Mouse (Mus musculus) MEL (cell line): ENCODE measurements around the gene Calcb.

Source experiments
- CTCF ChIP-seq, 3 experiments: IDR thresholded peaks in 2 of 3; conservative IDR thresholded peaks in 1 of 3; 2 replicates each; pipeline ENCODE4 v1.5.1; 2011 to 2012; ENCODE audit warnings: low read length in 3 of 3, low read depth in 2 of 3, mild to moderate bottlenecking in 2 of 3, improper control_type of control experiment in 1 of 3, inconsistent platforms in 1 of 3, mixed read lengths in 1 of 3, moderate library complexity in 1 of 3; ENCODE audit not compliant: control insufficient read depth in 1 of 3, insufficient read depth in 1 of 3, poor library complexity in 1 of 3, severe bottlenecking in 1 of 3
- ETS1 ChIP-seq: IDR thresholded peaks from 2 replicates; pipeline ENCODE4 v1.6.1; 2012; ENCODE audit warnings: low read depth, mild to moderate bottlenecking, inconsistent platforms, low read length, improper control_type of control experiment, moderate library complexity
- GABPA ChIP-seq: IDR thresholded peaks from 2 replicates; pipeline ENCODE4 v1.6.1; 2012; ENCODE audit warnings: low read depth, mild to moderate bottlenecking, inconsistent platforms, low read length, improper control_type of control experiment, moderate library complexity
- HCFC1 ChIP-seq: IDR thresholded peaks from 2 replicates; pipeline ENCODE4 v1.6.1; 2012; ENCODE audit warnings: low read depth, mild to moderate bottlenecking, inconsistent platforms, low read length, improper control_type of control experiment, moderate library complexity
- MAFK ChIP-seq: IDR thresholded peaks from 2 replicates; pipeline ENCODE4 v1.6.1; 2011; ENCODE audit warnings: low read depth, mild to moderate bottlenecking, low read length, improper control_type of control experiment, borderline replicate concordance
- MAZ ChIP-seq: IDR thresholded peaks from 2 replicates; pipeline ENCODE4 v1.6.1; 2012; ENCODE audit warnings: low read depth, mild to moderate bottlenecking, inconsistent platforms, low read length, improper control_type of control experiment
- MEF2A ChIP-seq: IDR thresholded peaks from 2 replicates; pipeline ENCODE4 v1.6.1; 2014; ENCODE audit warnings: low read depth, mild to moderate bottlenecking, inconsistent platforms, low read length, improper control_type of control experiment; ENCODE audit not compliant: poor library complexity, insufficient replicate concordance, severe bottlenecking; ENCODE audit errors: extremely low read depth
- MXI1 ChIP-seq: IDR thresholded peaks from 2 replicates; pipeline ENCODE4 v1.6.1; 2011; ENCODE audit warnings: mild to moderate bottlenecking, low read depth, low read length, improper control_type of control experiment
- MYC ChIP-seq: IDR thresholded peaks from 2 replicates; pipeline ENCODE4 v1.6.1; 2011; ENCODE audit warnings: low read depth, mild to moderate bottlenecking, low read length, improper control_type of control experiment, moderate library complexity
- POLR2A ChIP-seq, 2 experiments: IDR thresholded peaks; 2 replicates each; pipeline ENCODE4 v1.6.1; 2011 to 2012; ENCODE audit warnings: low read length in 2 of 2, mild to moderate bottlenecking in 2 of 2, control low read depth in 1 of 2, improper control_type of control experiment in 1 of 2, low read depth in 1 of 2, moderate library complexity in 1 of 2; ENCODE audit not compliant: control insufficient read depth in 1 of 2, insufficient read depth in 1 of 2, poor library complexity in 1 of 2
- RCOR1 ChIP-seq: IDR thresholded peaks from 2 replicates; pipeline ENCODE4 v1.6.1; 2012; ENCODE audit warnings: low read depth, mild to moderate bottlenecking, inconsistent platforms, low read length, improper control_type of control experiment
- TAL1 ChIP-seq: IDR thresholded peaks from 2 replicates; pipeline ENCODE4 v1.6.1; 2012; ENCODE audit warnings: mild to moderate bottlenecking, inconsistent platforms, low read length, moderate library complexity, mixed read lengths
- USF1 ChIP-seq: IDR thresholded peaks from 2 replicates; pipeline ENCODE4 v1.6.1; 2014; ENCODE audit warnings: low read depth, mild to moderate bottlenecking, inconsistent platforms, low read length, improper control_type of control experiment, moderate library complexity
- USF2 ChIP-seq, 2 experiments: IDR thresholded peaks; 2 replicates each; pipeline ENCODE4 v1.6.1; 2011 to 2012; ENCODE audit warnings: improper control_type of control experiment in 2 of 2, low read length in 2 of 2, borderline replicate concordance in 1 of 2, inconsistent platforms in 1 of 2, low read depth in 1 of 2, mild to moderate bottlenecking in 1 of 2; ENCODE audit not compliant: insufficient read depth in 1 of 2

DNA sequence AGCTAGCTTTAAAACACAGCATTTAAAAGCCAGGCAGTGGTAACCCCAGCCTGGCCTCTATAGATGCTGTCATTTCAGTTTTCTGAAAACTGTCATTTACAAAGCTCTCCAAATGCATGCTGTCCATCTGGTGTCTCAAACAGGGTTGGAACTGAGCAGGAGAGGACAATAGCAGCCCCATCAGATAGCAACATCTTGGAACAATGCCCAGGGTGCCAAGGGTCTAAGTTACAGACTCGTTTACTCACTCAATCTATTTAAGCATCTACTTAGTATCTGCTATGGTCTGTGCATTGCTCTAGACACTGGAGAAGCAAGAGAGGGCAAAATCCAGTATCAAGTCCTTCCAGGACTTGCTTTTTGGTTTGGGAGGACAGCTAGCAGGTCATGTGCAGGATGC, 35.8 kb downstream of the Calcb start:
- no peak for TF ChIP-seq POLR2A (IDR thresholded peaks at IDR 0.05; ENCODE audit: control insufficient read depth in 1 of 2, insufficient read depth in 1 of 2, low read depth in 1 of 2, low read length in 2 of 2, poor library complexity in 1 of 2)
- TF ChIP-seq RCOR1: no peak
- no peak for TF ChIP-seq MAFK
- TF ChIP-seq GABPA: no peak
- TF ChIP-seq CTCF (IDR thresholded peaks at IDR 0.05 in 2 of 3, conservative IDR thresholded peaks at IDR 0.05 in 1 of 3; ENCODE audit: control insufficient read depth in 1 of 3, insufficient read depth in 1 of 3, low read depth in 2 of 3, low read length in 3 of 3, poor library complexity in 1 of 3, severe bottlenecking in 1 of 3): no peak
- no peak for TF ChIP-seq MAZ
- no peak for TF ChIP-seq USF2 (IDR thresholded peaks at IDR 0.05; ENCODE audit: borderline replicate concordance in 1 of 2, insufficient read depth in 1 of 2, low read depth in 1 of 2, low read length in 2 of 2)
- no peak for TF ChIP-seq HCFC1
- TF ChIP-seq USF1: no peak
- TF ChIP-seq ETS1: no peak
- TF ChIP-seq MXI1: no peak
- no peak for TF ChIP-seq MYC
- no peak for TF ChIP-seq MEF2A
- TF ChIP-seq TAL1: no peak
